Mouse (Mus musculus) MEL-GATA-1-ER (cell line): ENCODE measurements at regions not wholly inside any gene's neighbourhood (a gene's known extent, or its start where the extent isn't known, plus 50 kb on each side); places are given as distances from the start of the nearest gene placed in this dataset.

Source experiments
- DNase-seq: peaks from one replicate; pipeline ENCODE4 v3.0.0-alpha.2; 2012; ENCODE audit warnings: low read depth; ENCODE audit errors: extremely low read depth

- no peak for DNase-seq
These were observed 87.7 kb downstream of the Stc2 start for GRCm38 (mm10) chr11:31282136-31282535.

DNA sequence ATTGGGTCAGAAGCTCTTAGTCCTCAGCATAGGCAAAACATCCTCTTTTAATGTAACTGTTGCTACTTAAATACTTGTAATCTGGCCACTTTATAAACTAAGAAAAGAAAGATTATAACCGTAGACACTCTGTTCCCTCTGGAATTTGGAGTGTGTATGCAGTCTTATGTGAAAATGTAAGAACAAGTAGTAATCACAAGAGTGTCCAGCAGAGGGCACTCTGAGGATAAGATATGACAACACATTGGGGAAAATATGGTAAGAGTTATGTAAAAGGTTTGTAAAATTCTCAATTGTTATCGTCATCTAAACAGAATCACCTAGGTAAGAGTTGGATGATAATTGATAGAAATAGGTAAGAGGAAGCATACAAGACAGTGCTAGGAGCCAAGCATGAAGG is 66.2 kb upstream of the Gm17332 start:
- peak; percentile 68 for DNase-seq
